Mouse (Mus musculus): Measurements from ENCODE around the gene Aagab. TPM values are rescaled to one million over a fixed set of nuclear protein-coding genes. Genes with fewer than 3 reads are reported as not detected.

Aagab gene
- polyA plus RNA-seq, 1 experiment from 2014 or later: 30.5 TPM

GRCm38 (mm10) chr9:63568808-63569207 lies 33.7 kb upstream of the Aagab start:
- H3K36me3 ChIP-seq (ENCODE audit: control insufficient read depth, insufficient read depth, low read length): no peaks in the 10 kb centered on the region
- no peak overlapping the region for H3K27ac ChIP-seq (ENCODE audit: low read length)
- no peaks in the 10 kb centered on the region for H3K9me3 ChIP-seq (ENCODE audit: control insufficient read depth, low read depth, low read length)
- WGBS: 22% methylated on average over 8 of the region's 8 CpGs
- H3K4me2 ChIP-seq (replicated peaks; ENCODE audit: low read depth, low read length): no peak overlapping the region
- H3K9ac ChIP-seq (replicated peaks; ENCODE audit: low read depth, low read length): no peak overlapping the region
- no peaks in the 10 kb centered on the region for H3K27me3 ChIP-seq (ENCODE audit: control insufficient read depth, insufficient read depth, low read length)
- H3K4me3 ChIP-seq (ENCODE audit: low read depth, low read length): no peak overlapping the region
- H3K4me1 ChIP-seq (ENCODE audit: control insufficient read depth, insufficient read depth, low read length): 0 out of 2 replicates have a peak, but pooled peaks cover 3% of the 10 kb centered on the region
- ATAC-seq (ENCODE audit: insufficient number of reproducible peaks, insufficient read depth, low FRiP score, low read depth): no peak

- no peak for ATAC-seq (ENCODE audit: insufficient number of reproducible peaks, insufficient read depth, low FRiP score, low read depth)
- 0 out of 2 replicates have a peak, but pooled peaks cover 3% of the 10 kb centered on the region for H3K4me1 ChIP-seq (ENCODE audit: control insufficient read depth, insufficient read depth, low read length)
- H3K4me2 ChIP-seq (replicated peaks; ENCODE audit: low read depth, low read length): no peak overlapping the region
- WGBS: 42% methylated on average over 6 of the region's 6 CpGs
- no peak overlapping the region for H3K27ac ChIP-seq (ENCODE audit: low read length)
- no peaks in the 10 kb centered on the region for H3K27me3 ChIP-seq (ENCODE audit: control insufficient read depth, insufficient read depth, low read length)
- H3K9ac ChIP-seq (replicated peaks; ENCODE audit: low read depth, low read length): no peak overlapping the region
- H3K36me3 ChIP-seq (ENCODE audit: control insufficient read depth, insufficient read depth, low read length): no peaks in the 10 kb centered on the region
- H3K4me3 ChIP-seq (ENCODE audit: low read depth, low read length): no peak overlapping the region
- no peaks in the 10 kb centered on the region for H3K9me3 ChIP-seq (ENCODE audit: control insufficient read depth, low read depth, low read length)
These were observed 30.6 kb upstream of the Aagab start for GRCm38 (mm10) chr9:63571895-63572294.

GRCm38 (mm10) chr9:63572874-63573273 lies 29.6 kb upstream of the Aagab start:
- 68% methylated on average over 7 of the region's 7 CpGs for WGBS
- ATAC-seq (ENCODE audit: insufficient number of reproducible peaks, insufficient read depth, low FRiP score, low read depth): no peak
- no peak overlapping the region for H3K4me2 ChIP-seq (replicated peaks; ENCODE audit: low read depth, low read length)
- no peaks in the 10 kb centered on the region for H3K9me3 ChIP-seq (ENCODE audit: control insufficient read depth, low read depth, low read length)
- H3K36me3 ChIP-seq (ENCODE audit: control insufficient read depth, insufficient read depth, low read length): no peaks in the 10 kb centered on the region
- 0 out of 2 replicates have a peak, but pooled peaks cover 3% of the 10 kb centered on the region for H3K4me1 ChIP-seq (ENCODE audit: control insufficient read depth, insufficient read depth, low read length)
- no peak overlapping the region for H3K9ac ChIP-seq (replicated peaks; ENCODE audit: low read depth, low read length)
- H3K4me3 ChIP-seq (ENCODE audit: low read depth, low read length): no peak overlapping the region
- H3K27ac ChIP-seq (ENCODE audit: low read length): no peak overlapping the region
- no peaks in the 10 kb centered on the region for H3K27me3 ChIP-seq (ENCODE audit: control insufficient read depth, insufficient read depth, low read length)

GRCm38 (mm10) chr9:63577469-63577868 lies 25.0 kb upstream of the Aagab start:
- Histone ChIP-seq H3K9me3 (ENCODE audit: control insufficient read depth, low read depth, low read length) (no peaks in the 10 kb centered on the region), H3K4me2 (replicated peaks; ENCODE audit: low read depth, low read length) (no peak overlapping the region), H3K27ac (ENCODE audit: low read length) (no peak overlapping the region), H3K4me1 (ENCODE audit: control insufficient read depth, insufficient read depth, low read length) (no peaks in the 10 kb centered on the region), H3K9ac (replicated peaks; ENCODE audit: low read depth, low read length) (no peak overlapping the region), H3K36me3 (ENCODE audit: control insufficient read depth, insufficient read depth, low read length) (no peaks in the 10 kb centered on the region), H3K27me3 (ENCODE audit: control insufficient read depth, insufficient read depth, low read length) (no peaks in the 10 kb centered on the region), H3K4me3 (ENCODE audit: low read depth, low read length) (no peak overlapping the region)
- WGBS: 79% methylated on average over 3 of the region's 3 CpGs
- ATAC-seq (ENCODE audit: insufficient number of reproducible peaks, insufficient read depth, low FRiP score, low read depth): no peak

GRCm38 (mm10) chr9:63579644-63580043 lies 22.8 kb upstream of the Aagab start:
- H3K4me2 ChIP-seq (replicated peaks; ENCODE audit: low read depth, low read length): no peak overlapping the region
- H3K27ac ChIP-seq (ENCODE audit: low read length): no peak overlapping the region
- no peaks in the 10 kb centered on the region for H3K9me3 ChIP-seq (ENCODE audit: control insufficient read depth, low read depth, low read length)
- H3K36me3 ChIP-seq (ENCODE audit: control insufficient read depth, insufficient read depth, low read length): no peaks in the 10 kb centered on the region
- H3K27me3 ChIP-seq (ENCODE audit: control insufficient read depth, insufficient read depth, low read length): no peaks in the 10 kb centered on the region
- H3K4me3 ChIP-seq (ENCODE audit: low read depth, low read length): no peak overlapping the region
- no peak for ATAC-seq (ENCODE audit: insufficient number of reproducible peaks, insufficient read depth, low FRiP score, low read depth)
- H3K9ac ChIP-seq (replicated peaks; ENCODE audit: low read depth, low read length): no peak overlapping the region
- 90% methylated on average over 5 of the region's 5 CpGs for WGBS
- H3K4me1 ChIP-seq (ENCODE audit: control insufficient read depth, insufficient read depth, low read length): no peaks in the 10 kb centered on the region

GRCm38 (mm10) chr9:63580046-63580445 lies 22.4 kb upstream of the Aagab start:
- ATAC-seq (ENCODE audit: insufficient number of reproducible peaks, insufficient read depth, low FRiP score, low read depth): no peak
- no peak overlapping the region for H3K9ac ChIP-seq (replicated peaks; ENCODE audit: low read depth, low read length)
- no peak overlapping the region for H3K27ac ChIP-seq (ENCODE audit: low read length)

GRCm38 (mm10) chr9:63581778-63582177 lies 20.7 kb upstream of the Aagab start:
- Histone ChIP-seq H3K9me3 (ENCODE audit: control insufficient read depth, low read depth, low read length) (peaks cover 3% of the 10 kb centered on the region; the same call in 1 of the 2 replicates), H3K9ac (replicated peaks; ENCODE audit: low read depth, low read length) (no peak overlapping the region), H3K36me3 (ENCODE audit: control insufficient read depth, insufficient read depth, low read length) (no peaks in the 10 kb centered on the region), H3K4me2 (replicated peaks; ENCODE audit: low read depth, low read length) (no peak overlapping the region), H3K27me3 (ENCODE audit: control insufficient read depth, insufficient read depth, low read length) (no peaks in the 10 kb centered on the region), H3K27ac (ENCODE audit: low read length) (no peak overlapping the region), H3K4me3 (ENCODE audit: low read depth, low read length) (no peak overlapping the region), H3K4me1 (ENCODE audit: control insufficient read depth, insufficient read depth, low read length) (no peaks in the 10 kb centered on the region)
- ATAC-seq (ENCODE audit: insufficient number of reproducible peaks, insufficient read depth, low FRiP score, low read depth): no peak
- 82% methylated on average over 4 of the region's 4 CpGs for WGBS

More at GRCm38 (mm10) chr9:63580046-63580445, 22.4 kb upstream of the Aagab start:
- Histone ChIP-seq H3K27me3 (ENCODE audit: control insufficient read depth, insufficient read depth, low read length) (no peaks in the 10 kb centered on the region), H3K4me3 (ENCODE audit: low read depth, low read length) (no peak overlapping the region), H3K36me3 (ENCODE audit: control insufficient read depth, insufficient read depth, low read length) (no peaks in the 10 kb centered on the region), H3K4me1 (ENCODE audit: control insufficient read depth, insufficient read depth, low read length) (no peaks in the 10 kb centered on the region), H3K4me2 (replicated peaks; ENCODE audit: low read depth, low read length) (no peak overlapping the region), H3K9me3 (ENCODE audit: control insufficient read depth, low read depth, low read length) (no peaks in the 10 kb centered on the region)
- 73% methylated on average over 2 of the region's 2 CpGs for WGBS

- no peak overlapping the region for H3K4me2 ChIP-seq (replicated peaks; ENCODE audit: low read depth, low read length)
- no peaks in the 10 kb centered on the region for H3K27me3 ChIP-seq (ENCODE audit: control insufficient read depth, insufficient read depth, low read length)
- no peak for ATAC-seq (ENCODE audit: insufficient number of reproducible peaks, insufficient read depth, low FRiP score, low read depth)
- no peak overlapping the region for H3K4me3 ChIP-seq (ENCODE audit: low read depth, low read length)
- no peaks in the 10 kb centered on the region for H3K4me1 ChIP-seq (ENCODE audit: control insufficient read depth, insufficient read depth, low read length)
- peaks cover 3% of the 10 kb centered on the region; the same call in 1 of the 2 replicates for H3K9me3 ChIP-seq (ENCODE audit: control insufficient read depth, low read depth, low read length)
- H3K27ac ChIP-seq (ENCODE audit: low read length): no peak overlapping the region
- 81% methylated on average over 6 of the region's 6 CpGs for WGBS
- H3K9ac ChIP-seq (replicated peaks; ENCODE audit: low read depth, low read length): no peak overlapping the region
- no peaks in the 10 kb centered on the region for H3K36me3 ChIP-seq (ENCODE audit: control insufficient read depth, insufficient read depth, low read length)
These were observed 17.2 kb upstream of the Aagab start for GRCm38 (mm10) chr9:63585251-63585650.

GRCm38 (mm10) chr9:63589209-63589608 lies 13.3 kb upstream of the Aagab start:
- Histone ChIP-seq H3K4me2 (replicated peaks; ENCODE audit: low read depth, low read length) (no peak overlapping the region), H3K9me3 (ENCODE audit: control insufficient read depth, low read depth, low read length) (peaks cover 3% of the 10 kb centered on the region; the same call in 1 of the 2 replicates), H3K27me3 (ENCODE audit: control insufficient read depth, insufficient read depth, low read length) (no peaks in the 10 kb centered on the region), H3K4me3 (ENCODE audit: low read depth, low read length) (no peak overlapping the region), H3K9ac (replicated peaks; ENCODE audit: low read depth, low read length) (no peak overlapping the region), H3K36me3 (ENCODE audit: control insufficient read depth, insufficient read depth, low read length) (no peaks in the 10 kb centered on the region), H3K27ac (ENCODE audit: low read length) (no peak overlapping the region), H3K4me1 (ENCODE audit: control insufficient read depth, insufficient read depth, low read length) (no peaks in the 10 kb centered on the region)
- 52% methylated on average over 6 of the region's 6 CpGs for WGBS
- no peak for ATAC-seq (ENCODE audit: insufficient number of reproducible peaks, insufficient read depth, low FRiP score, low read depth)

Data from stomach, embryonic 14.5 days (tissue).